Mouse (Mus musculus) ES-Bruce4 (cell line): Measurements from ENCODE around the gene Med24. TPM values are rescaled to one million over a fixed set of nuclear protein-coding genes. Genes with fewer than 3 reads are reported as not detected.

ENCODE experiments used
- H3K27ac ChIP-seq: 2 replicates; pipeline ENCODE4 v1.5.1; 2012; ENCODE audit warnings: low read length, inconsistent platforms; ENCODE audit not compliant: insufficient read depth
- H3K27me3 ChIP-seq: 2 replicates; pipeline ENCODE4 v1.6.1; 2012; ENCODE audit warnings: mild to moderate bottlenecking, low read length, inconsistent platforms; ENCODE audit not compliant: control insufficient read depth, poor library complexity, insufficient read depth, severe bottlenecking
- H3K36me3 ChIP-seq: 2 replicates; pipeline ENCODE4 v1.6.1; 2012; ENCODE audit warnings: inconsistent platforms, mild to moderate bottlenecking, low read length, moderate library complexity; ENCODE audit not compliant: control insufficient read depth, poor library complexity, insufficient read depth, severe bottlenecking
- H3K4me1 ChIP-seq: one replicate; pipeline ENCODE4 v1.8.1; 2011; ENCODE audit warnings: low read length; ENCODE audit not compliant: control insufficient read depth, insufficient read depth
- H3K4me3 ChIP-seq: 2 replicates; pipeline ENCODE4 v1.5.1; 2011; ENCODE audit warnings: low read depth, mild to moderate bottlenecking, low read length
- H3K9ac ChIP-seq: 2 replicates; pipeline ENCODE4 v1.6.1; 2012; ENCODE audit warnings: low read depth, mild to moderate bottlenecking, inconsistent platforms; ENCODE audit not compliant: poor library complexity, severe bottlenecking
- H3K9me3 ChIP-seq: replicated peaks from 2 replicates; pipeline ENCODE4 v1.6.1; 2012; ENCODE audit warnings: mild to moderate bottlenecking, low read length, inconsistent platforms; ENCODE audit not compliant: control insufficient read depth, poor library complexity, insufficient read depth, severe bottlenecking
- CTCF ChIP-seq: IDR thresholded peaks from one replicate; pipeline ENCODE4 v1.8.1; 2011; ENCODE audit warnings: low read depth, low read length
- EP300 ChIP-seq: IDR thresholded peaks from 2 replicates; pipeline ENCODE4 v1.6.1; 2011; ENCODE audit warnings: low read depth, low read length; ENCODE audit not compliant: insufficient read depth
- POLR2A ChIP-seq: IDR thresholded peaks from one replicate; pipeline ENCODE4 v1.8.1; 2011; ENCODE audit warnings: low read length; ENCODE audit not compliant: insufficient read depth
- polyA plus RNA-seq: library from polyadenylated mRNA; stranded (reverse); fragments of >200 nt; gene quantifications from 2 replicates; pipeline ENCODE4 v1.2.4, GENCODE M21; 2011; ENCODE audit warnings: low read depth; ENCODE audit not compliant: missing spikeins, insufficient read depth, insufficient read length

Gene Med24
- polyA plus RNA-seq, 1 experiment: 83.5 TPM

DNA sequence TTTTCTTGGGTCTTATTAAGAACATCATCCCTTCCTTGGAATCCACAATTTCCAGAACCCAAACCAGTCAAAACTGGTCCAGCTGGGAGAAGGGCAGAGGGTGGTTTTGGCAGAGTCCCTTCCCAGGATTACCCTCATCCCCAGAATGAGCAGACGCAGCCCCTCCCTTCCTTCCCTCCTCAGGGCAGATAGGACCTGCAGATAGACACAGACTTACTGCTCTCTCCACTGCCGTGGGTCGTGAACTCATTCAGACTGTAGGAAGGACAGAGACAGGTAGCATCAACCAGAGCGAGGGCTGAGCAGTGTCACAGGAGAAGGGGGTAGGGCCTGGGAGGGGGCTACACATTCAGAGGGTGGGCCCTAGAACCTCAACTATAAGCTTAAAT lies 18.2 kb downstream of the Med24 start:
- Histone ChIP-seq H3K27me3 (no peaks in the 10 kb centered on the region), H3K4me3 (no peak overlapping the region), H3K27ac (peak overlapping the region; percentile 31; the same call in 1 of the 2 replicates), H3K36me3 (no peaks in the 10 kb centered on the region; the same call in 1 of the 2 replicates), H3K4me1 (no peaks in the 10 kb centered on the region), H3K9me3 (no peaks in the 10 kb centered on the region), H3K9ac (no peak overlapping the region)
- no peak for TF ChIP-seq CTCF
- TF ChIP-seq POLR2A: no peak
- TF ChIP-seq EP300: no peak

DNA sequence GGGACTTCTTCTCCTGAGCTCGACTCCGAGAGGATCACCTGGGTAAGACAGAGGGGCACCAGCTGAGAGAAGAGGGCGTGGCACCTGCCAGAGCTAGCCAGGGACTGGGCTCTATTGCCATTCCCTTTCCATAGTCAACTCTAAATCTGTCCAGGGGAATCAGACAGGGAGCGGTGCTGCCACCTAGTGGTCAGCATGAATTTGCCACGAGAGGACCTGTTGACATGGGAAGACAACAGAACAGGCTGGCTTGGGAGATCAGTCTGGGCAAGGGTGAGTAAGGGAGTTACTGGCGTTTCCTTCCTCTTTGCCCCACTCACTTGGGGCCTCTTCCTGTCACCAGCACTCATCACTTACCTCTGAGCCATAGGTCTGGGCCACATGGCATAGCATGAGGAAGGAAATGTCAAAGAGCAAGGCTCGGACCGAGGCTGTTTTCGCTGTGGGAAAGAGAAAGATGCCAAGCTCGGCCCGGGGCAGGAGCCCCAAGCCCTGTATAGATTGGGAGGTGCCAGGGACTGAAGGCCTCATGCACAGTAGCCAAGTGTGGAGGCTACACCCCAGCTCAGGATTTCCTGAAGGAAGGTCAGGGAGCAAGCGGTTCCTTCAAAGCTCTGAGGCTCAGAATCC lies 18.7 kb downstream of the Med24 start:
- Histone ChIP-seq H3K27me3 (no peaks in the 10 kb centered on the region), H3K4me3 (no peak overlapping the region), H3K4me1 (no peaks in the 10 kb centered on the region), H3K9ac (no peak overlapping the region), H3K27ac (peak overlapping the region; percentile 31; the same call in 1 of the 2 replicates), H3K36me3 (no peaks in the 10 kb centered on the region; the same call in 1 of the 2 replicates), H3K9me3 (no peaks in the 10 kb centered on the region)
- TF ChIP-seq EP300 (no peak), CTCF (peak; percentile 95)

- TF ChIP-seq POLR2A: no peak
- TF ChIP-seq CTCF: no peak
- no peak for TF ChIP-seq EP300
- no peak overlapping the region for H3K9ac ChIP-seq
- H3K27me3 ChIP-seq: no peaks in the 10 kb centered on the region
- H3K4me3 ChIP-seq: no peak overlapping the region
- H3K4me1 ChIP-seq: no peaks in the 10 kb centered on the region
- H3K9me3 ChIP-seq: no peaks in the 10 kb centered on the region
- H3K27ac ChIP-seq: no peak overlapping the region
- H3K36me3 ChIP-seq: no peaks in the 10 kb centered on the region; the same call in 1 of the 2 replicates
Measured at GRCm38 (mm10) chr11:98709001-98709741, 20.1 kb downstream of the Med24 start.

DNA sequence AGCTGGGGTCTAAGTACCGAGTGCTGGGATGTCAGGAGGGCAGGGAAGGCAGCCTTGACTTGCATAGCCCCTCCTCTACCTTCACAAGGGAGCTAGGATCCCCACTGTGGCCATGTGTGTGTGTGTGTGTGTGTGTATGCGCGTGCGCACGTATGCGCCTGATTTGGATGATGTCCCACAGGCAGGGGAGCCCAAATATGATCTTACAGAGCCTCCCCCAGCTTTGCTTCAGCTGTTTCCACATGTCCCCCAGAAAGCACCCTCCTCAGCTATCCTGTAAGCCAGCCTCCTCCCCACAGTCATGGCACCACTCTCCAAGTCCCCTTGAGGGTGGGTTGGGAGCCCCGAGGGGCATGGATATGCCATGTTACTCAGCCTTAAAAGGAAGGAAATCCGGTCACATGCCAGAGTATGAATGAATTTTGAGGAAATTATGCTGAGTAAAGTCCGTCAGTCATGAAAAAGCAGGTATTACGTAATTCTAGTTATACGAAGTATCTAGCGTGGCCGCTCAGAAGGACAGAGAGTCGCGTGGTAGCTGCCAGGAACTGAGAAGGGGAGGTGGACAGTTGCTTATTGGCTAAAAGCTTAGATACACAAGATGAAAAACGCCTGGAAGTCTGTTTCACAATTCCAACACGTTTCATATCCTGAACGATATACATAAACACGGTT lies 20.8 kb downstream of the Med24 start:
- Histone ChIP-seq H3K9ac (no peak overlapping the region), H3K4me1 (no peaks in the 10 kb centered on the region), H3K4me3 (no peak overlapping the region), H3K27me3 (no peaks in the 10 kb centered on the region), H3K27ac (no peak overlapping the region), H3K36me3 (no peaks in the 10 kb centered on the region), H3K9me3 (no peaks in the 10 kb centered on the region)
- TF ChIP-seq CTCF: no peak
- TF ChIP-seq EP300: no peak
- no peak for TF ChIP-seq POLR2A

DNA sequence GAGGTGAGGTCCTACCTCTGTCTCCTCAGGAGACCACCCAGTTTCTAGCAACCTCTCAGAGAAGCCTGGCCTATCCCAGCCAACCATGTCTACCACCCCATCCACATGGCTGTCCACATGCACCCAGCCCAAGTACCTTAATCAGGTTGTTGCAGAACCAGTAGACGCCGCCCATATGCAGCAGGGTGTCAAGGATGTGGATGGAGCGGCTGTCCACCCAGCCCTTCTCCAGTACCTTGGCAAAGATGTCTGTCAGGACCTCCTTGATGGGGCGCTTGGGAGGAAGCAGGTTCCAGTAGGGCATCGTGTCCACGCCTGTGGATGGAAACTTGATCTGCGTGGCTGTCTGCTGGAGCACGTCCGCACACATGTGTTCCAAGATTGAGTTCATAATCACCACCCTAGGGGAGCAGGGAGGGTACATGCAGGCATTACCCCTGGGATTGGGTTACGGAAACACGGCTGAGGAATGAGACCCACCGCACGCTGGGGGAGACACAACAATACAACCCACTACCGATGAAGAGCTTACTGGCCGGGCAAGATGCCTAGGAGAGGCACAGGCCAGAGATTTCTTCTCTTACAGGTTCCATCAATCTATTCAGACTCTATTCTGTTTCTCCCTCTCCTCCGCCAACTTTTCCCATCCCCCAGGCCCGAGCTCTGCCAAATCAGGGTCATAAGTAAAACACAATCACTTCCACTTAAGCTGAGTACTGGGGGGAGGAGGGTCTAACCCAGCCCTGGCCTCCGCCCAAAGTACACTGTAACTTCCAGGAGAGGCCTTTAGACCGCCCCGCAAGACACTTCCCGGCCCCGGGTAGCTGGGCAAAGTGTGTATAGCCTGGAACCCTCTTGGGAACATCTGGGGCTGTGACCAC lies 21.6 kb downstream of the Med24 start:
- TF ChIP-seq EP300 (no peak), POLR2A (no peak), CTCF (no peak)
- H3K9ac ChIP-seq: no peak overlapping the region
- no peaks in the 10 kb centered on the region for H3K4me1 ChIP-seq
- H3K27me3 ChIP-seq: no peaks in the 10 kb centered on the region
- no peak overlapping the region for H3K27ac ChIP-seq
- no peak overlapping the region for H3K4me3 ChIP-seq
- no peaks in the 10 kb centered on the region for H3K36me3 ChIP-seq
- no peaks in the 10 kb centered on the region for H3K9me3 ChIP-seq

GRCm38 (mm10) chr11:98705021-98705420 lies 24.2 kb downstream of the Med24 start:
- no peaks in the 10 kb centered on the region for H3K36me3 ChIP-seq
- peaks cover 2% of the 10 kb centered on the region for H3K4me1 ChIP-seq
- no peak overlapping the region for H3K27ac ChIP-seq
- H3K9me3 ChIP-seq: no peaks in the 10 kb centered on the region
- H3K4me3 ChIP-seq: no peak overlapping the region
- no peak overlapping the region for H3K9ac ChIP-seq
- H3K27me3 ChIP-seq: no peaks in the 10 kb centered on the region
- no peak for TF ChIP-seq CTCF
- no peak for TF ChIP-seq POLR2A
- no peak for TF ChIP-seq EP300
